Mouse (Mus musculus): ENCODE measurements around the gene Cnot1. TPM values are rescaled to one million over a fixed set of nuclear protein-coding genes. Genes with fewer than 3 reads are reported as not detected.
"Not testable (repeated sequence)": the region's sequence is repeated elsewhere in the genome, so short reads cannot be mapped to it uniquely, and the experiment has no call there.

The Cnot1 gene
- polyA plus RNA-seq, 1 experiment from 2014 or later = 18.0 TPM

DNA sequence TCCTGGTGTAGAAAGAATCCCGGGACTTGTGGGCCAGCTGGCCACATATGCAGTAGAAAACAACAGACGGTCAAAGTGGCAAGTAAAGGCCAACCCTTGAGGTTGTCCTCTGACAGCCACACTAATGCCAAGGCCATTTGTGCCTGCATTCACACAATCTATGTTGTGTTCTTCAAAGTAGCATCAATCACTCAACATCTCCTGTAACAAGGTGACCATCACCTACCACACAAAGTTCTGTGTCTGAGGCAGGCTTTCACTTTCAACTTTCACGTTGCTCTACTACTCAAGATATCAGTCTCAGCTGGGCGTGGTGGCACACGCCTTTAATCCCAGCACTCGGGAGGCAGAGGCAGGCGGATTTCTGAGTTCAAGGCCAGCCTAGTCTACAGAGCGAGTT lies 5.0 kb downstream of the Cnot1 start:
- no peak for TF ChIP-seq EP300 (optimal IDR thresholded peaks at IDR 0.05)
- no peak for TF ChIP-seq CTCF (IDR thresholded peaks at IDR 0.05; ENCODE audit: low read depth)
- H3K27ac ChIP-seq (replicated peaks) = no peak overlapping the region
- no peak for ATAC-seq (ENCODE audit: low FRiP score, low TSS enrichment)
- H3K4me2 ChIP-seq (replicated peaks; ENCODE audit: low read depth) = no peak overlapping the region
- no peak overlapping the region for H3K9ac ChIP-seq (ENCODE audit: low read length)
- H3K36me3 ChIP-seq (ENCODE audit: control insufficient read depth, insufficient read depth, low read length) = peaks cover 3% of the 10 kb centered on the region; the same call in 1 of the 2 replicates
- H3K4me3 ChIP-seq (ENCODE audit: low read depth, low read length) = no peak overlapping the region
- H3K27me3 ChIP-seq (ENCODE audit: control insufficient read depth, insufficient read depth, low read length) = no peaks in the 10 kb centered on the region
- 77% methylated on average over 8 of the region's 8 CpGs for WGBS
- no peak for DNase-seq (ENCODE audit: low spot score)
- H3K9me3 ChIP-seq (ENCODE audit: control insufficient read depth, low read length) = no peaks in the 10 kb centered on the region
- no peaks in the 10 kb centered on the region for H3K4me1 ChIP-seq (replicated peaks; ENCODE audit: control insufficient read depth, insufficient read depth)

DNA sequence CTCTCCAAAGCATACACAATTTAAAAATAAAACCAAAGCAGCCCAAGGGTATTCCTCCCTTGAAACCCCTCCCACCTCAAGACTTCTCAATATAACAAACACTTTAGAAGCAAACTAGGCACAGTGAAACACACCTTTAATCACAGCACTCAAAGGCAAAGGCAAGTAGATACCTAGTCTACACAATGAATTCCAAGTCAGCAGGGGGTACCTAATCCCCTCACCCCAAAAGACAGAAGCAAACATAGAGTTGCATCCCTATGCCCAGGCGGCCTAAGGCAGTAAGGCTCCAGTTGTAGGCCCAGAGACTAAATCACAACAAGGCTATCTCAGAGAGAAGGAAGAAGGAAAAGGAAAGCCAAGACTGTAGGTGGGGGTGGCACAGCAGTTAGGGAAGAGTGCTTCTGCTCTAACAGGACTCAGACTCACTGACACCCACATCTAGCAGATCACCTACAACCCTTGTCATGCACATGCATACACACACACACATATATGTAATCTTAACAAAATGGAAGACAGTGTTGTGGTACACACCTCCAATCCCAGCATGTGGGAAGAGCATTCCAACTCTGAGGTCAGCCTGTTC lies 5.7 kb downstream of the Cnot1 start:
- TF ChIP-seq CTCF (IDR thresholded peaks at IDR 0.05; ENCODE audit: low read depth) (no peak), EP300 (optimal IDR thresholded peaks at IDR 0.05) (no peak)
- 96% methylated on average over 1 of the region's 1 CpGs for WGBS
- ATAC-seq (ENCODE audit: low FRiP score, low TSS enrichment) = no peak

DNA sequence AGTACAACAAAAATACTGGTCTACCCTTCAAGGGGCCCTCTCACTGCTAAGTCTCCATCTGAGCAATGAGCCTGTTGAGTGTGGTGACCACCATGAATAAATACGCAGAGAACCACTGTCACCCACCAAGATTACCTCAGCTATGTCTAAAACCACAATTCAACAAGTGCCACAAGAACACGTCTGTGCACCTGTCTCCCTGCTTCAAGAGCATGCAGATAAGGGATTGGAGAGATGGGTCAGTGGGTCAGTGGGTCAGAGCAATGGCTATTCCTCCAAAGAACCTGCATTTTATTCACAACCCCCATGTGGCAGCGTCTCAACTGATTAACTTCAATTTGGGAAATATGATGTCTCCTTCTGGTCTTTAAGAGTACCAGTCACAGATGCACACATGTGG lies 6.9 kb downstream of the Cnot1 start:
- no peaks in the 10 kb centered on the region for H3K9me3 ChIP-seq (ENCODE audit: control insufficient read depth, low read length)
- H3K4me3 ChIP-seq (ENCODE audit: low read depth, low read length) = no peak overlapping the region
- H3K4me2 ChIP-seq (replicated peaks; ENCODE audit: low read depth) = no peak overlapping the region
- DNase-seq (ENCODE audit: low spot score) (no peak), ATAC-seq (ENCODE audit: low FRiP score, low TSS enrichment) (no peak)
- no peaks in the 10 kb centered on the region for H3K4me1 ChIP-seq (replicated peaks; ENCODE audit: control insufficient read depth, insufficient read depth)
- H3K27ac ChIP-seq (replicated peaks) = no peak overlapping the region
- TF ChIP-seq CTCF (IDR thresholded peaks at IDR 0.05; ENCODE audit: low read depth) (no peak), EP300 (optimal IDR thresholded peaks at IDR 0.05) (no peak)
- H3K9ac ChIP-seq (ENCODE audit: low read length) = no peak overlapping the region
- peaks cover 3% of the 10 kb centered on the region; the same call in 1 of the 2 replicates for H3K36me3 ChIP-seq (ENCODE audit: control insufficient read depth, insufficient read depth, low read length)
- no peaks in the 10 kb centered on the region for H3K27me3 ChIP-seq (ENCODE audit: control insufficient read depth, insufficient read depth, low read length)
- WGBS = 73% methylated on average over 3 of the region's 3 CpGs

More for the DNA sequence above, 5.7 kb downstream of the Cnot1 start:
- peaks cover 3% of the 10 kb centered on the region; the same call in 1 of the 2 replicates for H3K36me3 ChIP-seq (ENCODE audit: control insufficient read depth, insufficient read depth, low read length)
- H3K9me3 ChIP-seq (ENCODE audit: control insufficient read depth, low read length) = no peaks in the 10 kb centered on the region
- H3K27ac ChIP-seq (replicated peaks) = no peak overlapping the region
- no peak overlapping the region for H3K4me2 ChIP-seq (replicated peaks; ENCODE audit: low read depth)
- no peaks in the 10 kb centered on the region for H3K4me1 ChIP-seq (replicated peaks; ENCODE audit: control insufficient read depth, insufficient read depth)
- no peak for DNase-seq (ENCODE audit: low spot score)
- no peak overlapping the region for H3K4me3 ChIP-seq (ENCODE audit: low read depth, low read length)
- H3K9ac ChIP-seq (ENCODE audit: low read length) = no peak overlapping the region
- H3K27me3 ChIP-seq (ENCODE audit: control insufficient read depth, insufficient read depth, low read length) = no peaks in the 10 kb centered on the region

DNA sequence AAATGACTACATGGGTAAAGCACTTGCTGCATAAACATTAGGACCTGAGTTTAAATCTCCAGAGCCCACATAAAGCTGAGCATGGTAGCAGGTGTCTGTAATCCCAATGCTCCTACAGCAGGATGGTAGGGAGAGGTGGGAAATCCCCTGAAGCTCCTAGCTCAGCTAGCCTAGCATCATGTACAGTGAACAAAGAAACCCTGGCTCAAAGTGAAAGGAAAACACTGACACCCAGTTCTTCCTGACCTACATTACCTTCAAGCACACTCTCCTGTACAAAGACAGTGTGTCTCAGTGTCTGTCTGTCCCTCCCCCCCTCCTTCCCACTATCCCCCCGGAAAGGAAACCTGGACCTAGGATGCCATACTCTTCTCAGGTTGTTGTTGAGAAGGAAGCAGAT lies 7.4 kb downstream of the Cnot1 start:
- Histone ChIP-seq H3K4me2 (replicated peaks; ENCODE audit: low read depth) (no peak overlapping the region), H3K4me3 (ENCODE audit: low read depth, low read length) (no peak overlapping the region), H3K36me3 (ENCODE audit: control insufficient read depth, insufficient read depth, low read length) (peaks cover 3% of the 10 kb centered on the region; the same call in 1 of the 2 replicates), H3K9me3 (ENCODE audit: control insufficient read depth, low read length) (no peaks in the 10 kb centered on the region), H3K4me1 (replicated peaks; ENCODE audit: control insufficient read depth, insufficient read depth) (no peaks in the 10 kb centered on the region), H3K27me3 (ENCODE audit: control insufficient read depth, insufficient read depth, low read length) (no peaks in the 10 kb centered on the region), H3K27ac (replicated peaks) (no peak overlapping the region), H3K9ac (ENCODE audit: low read length) (no peak overlapping the region)
- no peak for DNase-seq (ENCODE audit: low spot score)
- 94% methylated on average over 1 of the region's 1 CpGs for WGBS
- TF ChIP-seq CTCF (IDR thresholded peaks at IDR 0.05; ENCODE audit: low read depth) = no peak
- TF ChIP-seq EP300 (optimal IDR thresholded peaks at IDR 0.05) = no peak
- no peak for ATAC-seq (ENCODE audit: low FRiP score, low TSS enrichment)

DNA sequence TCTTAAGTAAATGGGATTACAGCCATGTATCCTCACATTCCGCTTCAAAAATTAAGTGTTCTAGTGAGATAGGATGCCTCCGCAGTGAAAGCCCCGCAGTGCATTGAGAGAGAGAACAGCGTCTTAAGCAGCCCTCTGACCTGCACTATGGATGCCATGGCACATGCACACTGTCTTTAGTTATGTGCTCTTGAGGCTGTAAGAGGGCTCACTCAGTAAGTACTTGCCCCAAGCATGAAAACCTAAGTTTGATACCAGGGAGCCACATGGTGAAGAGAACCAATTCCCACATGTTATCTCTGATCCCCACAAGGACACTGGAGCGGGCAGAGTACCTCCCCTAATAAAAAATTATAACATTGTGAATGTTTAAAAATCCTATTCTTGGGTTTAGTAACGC lies 8.1 kb downstream of the Cnot1 start:
- H3K4me2 ChIP-seq (replicated peaks; ENCODE audit: low read depth) = no peak overlapping the region
- no peaks in the 10 kb centered on the region for H3K27me3 ChIP-seq (ENCODE audit: control insufficient read depth, insufficient read depth, low read length)
- ATAC-seq (ENCODE audit: low FRiP score, low TSS enrichment) = no peak
- H3K36me3 ChIP-seq (ENCODE audit: control insufficient read depth, insufficient read depth, low read length) = peaks cover 3% of the 10 kb centered on the region; the same call in 1 of the 2 replicates
- no peak overlapping the region for H3K27ac ChIP-seq (replicated peaks)
- H3K4me3 ChIP-seq (ENCODE audit: low read depth, low read length) = no peak overlapping the region
- H3K9ac ChIP-seq (ENCODE audit: low read length) = no peak overlapping the region
- no peak for TF ChIP-seq EP300 (optimal IDR thresholded peaks at IDR 0.05)
- no peak for TF ChIP-seq CTCF (IDR thresholded peaks at IDR 0.05; ENCODE audit: low read depth)
- no peaks in the 10 kb centered on the region for H3K9me3 ChIP-seq (ENCODE audit: control insufficient read depth, low read length)
- DNase-seq (ENCODE audit: low spot score) = no peak
- H3K4me1 ChIP-seq (replicated peaks; ENCODE audit: control insufficient read depth, insufficient read depth) = no peaks in the 10 kb centered on the region
- 88% methylated on average over 6 of the region's 6 CpGs for WGBS

DNA sequence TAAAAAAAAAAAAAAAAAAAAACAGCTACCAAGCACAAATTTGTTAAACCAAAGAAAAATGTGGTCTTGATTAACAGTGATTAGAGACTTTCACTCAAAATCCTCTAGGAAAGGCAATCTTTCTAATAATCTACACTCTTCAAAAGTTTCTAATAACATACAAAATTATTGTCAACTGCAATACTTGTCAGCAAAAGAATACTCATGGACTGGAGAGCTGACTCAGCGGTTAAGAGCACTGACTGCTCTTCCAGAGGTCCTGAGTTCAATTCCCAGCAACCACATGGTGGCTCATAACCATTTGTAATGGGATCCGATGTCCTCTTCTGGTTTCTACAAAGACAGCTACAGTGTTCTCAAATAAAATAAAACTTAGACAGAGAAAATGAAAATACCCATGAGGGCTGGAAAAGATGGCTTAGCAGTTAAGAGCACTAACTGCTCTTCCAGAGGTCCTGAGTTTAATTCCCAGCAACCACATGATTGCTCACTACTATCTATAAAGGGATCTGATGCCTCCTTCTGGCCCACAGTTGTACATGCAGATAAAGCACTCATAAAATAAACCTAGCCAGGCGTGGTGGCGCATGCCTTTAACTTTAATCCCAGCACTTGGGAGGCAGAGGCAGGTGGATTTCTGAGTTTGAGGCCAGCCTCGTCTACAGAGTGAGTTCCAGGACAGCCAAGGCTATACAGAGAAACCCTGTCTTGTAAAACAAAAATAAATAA lies 11.8 kb downstream of the Cnot1 start:
- ATAC-seq (ENCODE audit: low FRiP score, low TSS enrichment); H3K4me2 ChIP-seq (replicated peaks; ENCODE audit: low read depth); H3K4me3 ChIP-seq (ENCODE audit: low read depth, low read length); H3K36me3 ChIP-seq (ENCODE audit: control insufficient read depth, insufficient read depth, low read length); H3K4me1 ChIP-seq (replicated peaks; ENCODE audit: control insufficient read depth, insufficient read depth); H3K9me3 ChIP-seq (ENCODE audit: control insufficient read depth, low read length); H3K27me3 ChIP-seq (ENCODE audit: control insufficient read depth, insufficient read depth, low read length); H3K9ac ChIP-seq (ENCODE audit: low read length); H3K27ac ChIP-seq (replicated peaks); DNase-seq (ENCODE audit: low spot score): not testable (repeated sequence)
- WGBS = 93% methylated on average over 5 of the region's 5 CpGs

All from stomach, postnatal 0 days (tissue).